Mouse (Mus musculus) macrophage (primary cell): ENCODE data around the gene Zhx3. TPM values are rescaled to one million over a fixed set of nuclear protein-coding genes. Genes with fewer than 3 reads are reported as not detected.

ENCODE experiments used
- H3K27ac ChIP-seq: fragments of 350-480 bp; formaldehyde crosslinking; 2 replicates; pipeline ENCODE4 v1.9.0; 2021
- H3K36me3 ChIP-seq: fragments of 350-480 bp; formaldehyde crosslinking; 2 replicates; pipeline ENCODE4 v1.9.0; 2021; ENCODE audit errors: inconsistent target
- H3K4me3 ChIP-seq: fragments of 350-480 bp; formaldehyde crosslinking; 2 replicates; pipeline ENCODE4 v1.9.0; 2021; ENCODE audit errors: inconsistent target
- H3K79me2 ChIP-seq: fragments of 350-480 bp; formaldehyde crosslinking; 2 replicates; pipeline ENCODE4 v1.9.0; 2021; ENCODE audit errors: inconsistent target
- WGBS: methylation state at CpG from one replicate; pipeline ENCODE4 v1.1.7; 2026; ENCODE audit warnings: inconsistent platforms; ENCODE audit not compliant: missing documents; 5-methylcytosine and 5-hydroxymethylcytosine counted together
- polyA plus RNA-seq: library from polyadenylated mRNA; stranded (reverse); fragments of 250-400 nt; gene quantifications from 3 replicates; pipeline ENCODE4 v1.2.4, GENCODE M21; 2018; ENCODE audit warnings: inconsistent platforms

Gene Zhx3
- polyA plus RNA-seq, 1 experiment from 2014 or later: 5.7 TPM

- Histone ChIP-seq H3K36me3 (no peaks in the 10 kb centered on the region), H3K27ac (no peak overlapping the region), H3K4me3 (no peak overlapping the region), H3K79me2 (no peaks in the 10 kb centered on the region)
- WGBS: 95% methylated on average over 3 of the region's 3 CpGs
Observed at GRCm38 (mm10) chr2:160871310-160871709, 1.5 kb downstream of the Zhx3 start.

DNA sequence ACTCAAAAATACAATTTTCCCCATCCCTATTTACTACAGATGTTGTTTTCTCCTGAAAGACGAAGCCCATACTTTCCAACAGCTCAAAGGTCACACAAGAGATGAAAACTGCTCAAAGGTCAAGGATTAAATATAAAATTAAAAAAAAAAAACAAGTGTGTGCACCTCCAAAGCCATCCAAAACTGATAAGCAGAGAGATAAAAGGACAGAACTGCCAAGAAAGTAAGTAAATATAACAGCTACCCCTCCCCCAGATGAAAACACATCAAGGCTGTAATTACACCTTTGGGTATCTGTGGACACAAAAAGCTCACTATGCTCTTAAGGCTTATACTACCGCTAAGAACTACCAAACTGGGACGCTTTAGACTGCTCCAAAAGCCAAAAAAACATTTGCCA, 3.4 kb downstream of the Zhx3 start:
- H3K27ac ChIP-seq: no peak overlapping the region
- H3K4me3 ChIP-seq: no peak overlapping the region
- no peaks in the 10 kb centered on the region for H3K79me2 ChIP-seq
- 100% methylated on average over 3 of the region's 3 CpGs for WGBS
- no peaks in the 10 kb centered on the region for H3K36me3 ChIP-seq

GRCm38 (mm10) chr2:160865266-160865665, 7.5 kb downstream of the Zhx3 start:
- Histone ChIP-seq H3K79me2 (no peaks in the 10 kb centered on the region), H3K27ac (no peak overlapping the region), H3K36me3 (no peaks in the 10 kb centered on the region), H3K4me3 (no peak overlapping the region)
- 100% methylated on average over 2 of the region's 2 CpGs for WGBS

- Histone ChIP-seq H3K4me3 (no peak overlapping the region), H3K36me3 (no peaks in the 10 kb centered on the region), H3K79me2 (no peaks in the 10 kb centered on the region), H3K27ac (no peak overlapping the region)
- 73% methylated on average over 1 of the region's 1 CpGs for WGBS
Observed at GRCm38 (mm10) chr2:160864112-160864511, 8.7 kb downstream of the Zhx3 start.

DNA sequence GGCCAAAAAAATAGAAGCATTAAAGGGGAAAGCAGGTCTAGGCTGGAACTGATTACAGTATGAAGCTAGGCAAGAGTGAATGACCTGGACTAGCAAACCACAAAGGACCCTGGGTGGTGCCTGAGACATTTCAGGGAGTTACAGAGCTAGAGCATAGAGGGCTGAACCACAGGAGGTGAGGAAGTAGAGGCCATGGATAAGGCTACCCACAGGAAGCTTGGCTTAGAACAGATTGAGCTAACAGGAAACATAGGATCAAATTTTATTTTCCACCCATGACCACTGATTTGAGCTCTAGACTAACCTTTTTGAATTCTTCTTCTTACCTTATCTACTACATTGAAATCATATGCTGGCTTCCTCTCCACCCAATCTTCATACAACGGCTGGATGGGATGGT, 12.4 kb downstream of the Zhx3 start:
- Histone ChIP-seq H3K79me2 (no peaks in the 10 kb centered on the region), H3K27ac (no peak overlapping the region), H3K4me3 (no peak overlapping the region), H3K36me3 (no peaks in the 10 kb centered on the region)
- WGBS: 8% methylated on average over 1 of the region's 1 CpGs

DNA sequence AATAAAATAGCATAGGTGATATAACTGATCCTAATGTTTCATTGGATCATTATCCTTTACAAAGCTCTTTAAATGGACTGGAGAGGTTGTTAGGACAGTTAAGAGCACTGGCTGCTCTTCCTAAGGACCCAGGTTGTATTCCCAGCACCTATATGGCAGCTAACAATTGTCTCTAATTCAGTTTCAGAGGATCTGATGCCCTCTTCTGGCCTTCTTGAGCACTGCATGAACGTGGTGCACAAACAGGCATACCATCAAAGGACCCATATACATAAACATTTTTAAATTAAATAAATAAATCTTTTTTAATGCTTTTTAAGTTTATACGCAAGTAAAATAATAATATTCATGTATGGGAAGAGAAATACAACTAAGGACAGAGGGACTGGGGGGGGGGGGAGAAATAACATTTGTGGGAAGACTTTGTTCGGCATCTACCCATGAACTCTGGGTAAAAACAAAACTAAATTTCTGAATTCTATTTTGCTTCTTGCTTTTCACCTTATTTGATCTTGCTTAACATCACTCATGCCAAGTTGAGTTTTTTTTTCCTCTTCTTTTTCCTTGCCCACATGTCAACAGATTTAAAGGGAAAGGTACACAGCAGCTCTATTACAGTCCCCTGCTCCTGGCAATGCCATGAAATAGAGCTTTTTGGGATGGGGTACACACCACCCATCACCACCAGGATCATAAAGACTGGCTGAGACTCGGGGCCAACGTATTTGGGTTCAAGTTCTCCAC, 16.3 kb downstream of the Zhx3 start:
- Histone ChIP-seq H3K36me3 (no peaks in the 10 kb centered on the region), H3K27ac (no peak overlapping the region), H3K79me2 (no peaks in the 10 kb centered on the region), H3K4me3 (no peak overlapping the region)
- 84% methylated on average over 5 of the region's 5 CpGs for WGBS

DNA sequence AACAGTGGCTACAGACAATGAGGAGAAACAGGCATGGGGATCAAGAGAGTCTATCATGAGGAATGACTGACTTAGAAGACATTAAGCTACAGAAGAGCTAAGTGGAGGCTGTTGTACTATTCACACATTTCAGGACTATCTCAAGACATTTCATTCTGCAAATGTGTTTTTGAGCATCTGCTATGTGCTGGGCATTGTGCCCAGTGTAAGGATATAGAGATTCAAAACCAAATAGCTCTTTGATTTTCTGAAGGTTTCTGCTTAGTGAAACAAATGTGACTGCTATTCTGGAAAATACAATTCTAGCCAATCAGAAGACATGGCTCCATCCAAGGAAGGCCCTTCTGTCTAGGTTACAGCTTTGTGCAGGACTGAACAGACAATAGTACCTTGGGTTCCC, 18.1 kb downstream of the Zhx3 start:
- Histone ChIP-seq H3K27ac (no peak overlapping the region), H3K36me3 (no peaks in the 10 kb centered on the region), H3K4me3 (no peak overlapping the region), H3K79me2 (no peaks in the 10 kb centered on the region)

GRCm38 (mm10) chr2:160850360-160850759, 22.4 kb downstream of the Zhx3 start:
- H3K79me2 ChIP-seq: no peaks in the 10 kb centered on the region
- 95% methylated on average over 3 of the region's 3 CpGs for WGBS

DNA sequence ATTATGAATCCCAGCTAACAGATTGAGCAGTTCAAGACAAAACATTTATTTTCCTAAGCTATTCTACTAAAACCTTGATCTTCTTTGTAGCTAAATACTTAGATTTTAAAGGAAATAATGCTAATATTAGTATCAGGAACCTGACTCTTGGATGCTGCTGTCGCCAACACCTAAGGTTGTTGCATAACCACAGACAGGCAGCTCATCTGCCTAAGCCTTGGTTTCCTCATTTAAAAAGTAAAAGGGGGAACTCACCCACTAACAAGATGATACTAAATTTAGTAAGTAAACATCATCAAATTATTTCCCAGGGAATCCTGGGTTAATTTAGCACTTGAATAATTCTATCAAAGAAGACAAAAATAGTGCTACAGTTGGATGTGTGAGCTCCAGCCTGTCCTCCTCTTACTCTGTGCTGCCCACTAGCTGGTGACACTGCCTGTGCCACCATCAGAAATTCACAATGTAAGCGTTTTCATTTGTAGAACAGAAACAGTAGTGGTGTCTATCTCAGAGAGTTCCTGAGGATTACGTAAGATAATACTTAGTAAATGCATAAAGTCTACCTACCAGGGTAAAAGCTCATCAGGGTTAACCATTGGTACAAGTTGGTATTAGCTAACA, 23.1 kb downstream of the Zhx3 start:
- WGBS: 38% methylated on average over 3 of the region's 3 CpGs
- H3K36me3 ChIP-seq: no peaks in the 10 kb centered on the region
- no peaks in the 10 kb centered on the region for H3K79me2 ChIP-seq
- no peak overlapping the region for H3K27ac ChIP-seq
- H3K4me3 ChIP-seq: no peak overlapping the region

More at GRCm38 (mm10) chr2:160850360-160850759, 22.4 kb downstream of the Zhx3 start:
- Histone ChIP-seq H3K27ac (no peak overlapping the region), H3K4me3 (no peak overlapping the region), H3K36me3 (no peaks in the 10 kb centered on the region)

GRCm38 (mm10) chr2:160848186-160848585, 24.6 kb downstream of the Zhx3 start:
- Histone ChIP-seq H3K36me3 (no peaks in the 10 kb centered on the region), H3K27ac (no peak overlapping the region), H3K79me2 (no peaks in the 10 kb centered on the region), H3K4me3 (no peak overlapping the region)
- WGBS: 96% methylated on average over 2 of the region's 2 CpGs

DNA sequence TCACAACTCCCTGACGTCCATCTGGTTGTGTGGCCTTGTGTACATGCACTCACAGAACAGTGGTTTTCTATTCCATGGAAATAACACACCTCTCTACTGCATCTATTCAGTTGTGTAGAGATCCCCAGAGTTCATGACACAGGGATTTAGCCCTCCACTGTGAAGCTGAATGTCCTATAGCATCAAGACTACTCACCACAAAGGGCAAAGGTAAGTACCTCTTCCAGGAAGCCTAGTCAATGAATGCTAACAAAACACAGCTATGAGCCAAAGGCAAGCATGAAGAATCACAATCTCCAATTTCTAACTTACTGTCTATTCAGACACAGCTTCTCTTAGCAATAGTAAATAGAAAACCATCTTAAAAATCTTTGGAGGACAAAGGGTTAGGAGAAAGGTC, 25.1 kb downstream of the Zhx3 start:
- H3K79me2 ChIP-seq: no peaks in the 10 kb centered on the region
- H3K27ac ChIP-seq: no peak overlapping the region
- WGBS: 75% methylated on average over 1 of the region's 1 CpGs
- H3K4me3 ChIP-seq: no peak overlapping the region
- no peaks in the 10 kb centered on the region for H3K36me3 ChIP-seq

- no peak overlapping the region for H3K27ac ChIP-seq
- no peaks in the 10 kb centered on the region for H3K79me2 ChIP-seq
- H3K36me3 ChIP-seq: no peaks in the 10 kb centered on the region
- H3K4me3 ChIP-seq: no peak overlapping the region
Observed at GRCm38 (mm10) chr2:160840838-160841237, 32.0 kb downstream of the Zhx3 start.

GRCm38 (mm10) chr2:160810802-160811201, 62.0 kb downstream of the Zhx3 start:
- Histone ChIP-seq H3K27ac (no peak overlapping the region), H3K79me2 (no peaks in the 10 kb centered on the region), H3K4me3 (no peak overlapping the region), H3K36me3 (no peaks in the 10 kb centered on the region)
- WGBS: 91% methylated on average over 1 of the region's 1 CpGs

GRCm38 (mm10) chr2:160810376-160810775, 62.4 kb downstream of the Zhx3 start:
- Histone ChIP-seq H3K27ac (no peak overlapping the region), H3K36me3 (no peaks in the 10 kb centered on the region), H3K79me2 (no peaks in the 10 kb centered on the region), H3K4me3 (no peak overlapping the region)

DNA sequence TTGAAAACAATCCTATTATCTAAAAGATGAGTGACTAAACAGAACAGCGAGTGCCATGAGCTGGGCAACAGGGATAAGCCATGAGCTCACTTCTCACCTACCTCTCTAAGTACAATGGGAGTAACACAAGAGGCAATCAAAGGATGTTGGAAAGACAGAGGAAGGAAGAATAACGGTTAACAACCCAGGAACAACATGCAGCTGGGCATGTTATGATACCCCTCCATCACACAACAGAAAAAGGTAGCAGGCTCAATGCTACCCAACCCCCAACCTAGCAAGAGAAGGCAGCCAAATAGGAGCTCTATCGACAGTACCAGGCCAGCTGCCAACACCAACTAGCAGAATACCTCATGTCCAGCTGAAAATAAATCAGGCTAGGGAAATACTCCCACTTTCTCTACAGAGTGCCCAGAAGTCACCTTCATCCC, 66.7 kb downstream of the Zhx3 start:
- 81% methylated on average over 3 of the region's 3 CpGs for WGBS
- Histone ChIP-seq H3K79me2 (no peaks in the 10 kb centered on the region), H3K36me3 (no peaks in the 10 kb centered on the region), H3K27ac (no peak overlapping the region), H3K4me3 (no peak overlapping the region)
